Mouse (Mus musculus): ENCODE results near the gene Aqr.

GRCm38 (mm10) chr2:114144915-114145314 lies 41.9 kb downstream of the Aqr start:
- TF ChIP-seq CTCF (IDR thresholded peaks at IDR 0.05; ENCODE audit: borderline replicate concordance, extremely low read depth, insufficient read depth, insufficient read length): no peak
- TF ChIP-seq POLR2A (IDR thresholded peaks at IDR 0.05; ENCODE audit: borderline replicate concordance, extremely low read depth, insufficient read depth, insufficient read length, poor library complexity, severe bottlenecking): no peak

All from brain, embryonic 14.5 days (tissue).